Mouse (Mus musculus) E14TG2a.4 (cell line): ENCODE results near the gene Cabin1.

Experiments
- CTCF ChIP-seq: conservative IDR thresholded peaks from 2 replicates; pipeline ENCODE4 v1.5.1; 2014; ENCODE audit warnings: low read length
- NANOG ChIP-seq: IDR thresholded peaks from 2 replicates; pipeline ENCODE4 v1.6.1; 2014; ENCODE audit warnings: borderline replicate concordance, low read length, mixed read lengths
- POU5F1 ChIP-seq: IDR thresholded peaks from 2 replicates; pipeline ENCODE4 v1.6.1; 2014; ENCODE audit warnings: low read length, borderline replicate concordance

- TF ChIP-seq CTCF (no peak), NANOG (no peak), POU5F1 (no peak)
Measured at GRCm38 (mm10) chr10:75693451-75694233, 70.5 kb downstream of the Cabin1 start.
